Mouse (Mus musculus) Patski (cell line): ENCODE measurements around the gene Ttll1. TPM values are rescaled to one million over a fixed set of nuclear protein-coding genes. Genes with fewer than 3 reads are reported as not detected.
"Not testable (repeated sequence)": the region's sequence is repeated elsewhere in the genome, so short reads cannot be mapped to it uniquely, and the experiment has no call there.

ENCODE experiments used
- ATAC-seq: fragments of 100-300 bp; one replicate; pipeline ENCODE4 v1.8.0; 2021
- CTCF ChIA-PET: fragments of 350-600 bp; sonication (Branson Sonifier 250); formaldehyde crosslinking; loops from one replicate; lab custom pipeline; 2022; ENCODE audit warnings: inconsistent platforms; lab: Charles Lee
- POLR2A ChIA-PET: fragments of 350-600 bp; sonication (Branson Sonifier 250); formaldehyde crosslinking; loops from one replicate; lab custom pipeline; 2022; ENCODE audit warnings: antibody characterized with exemption, inconsistent platforms; lab: Charles Lee
- DNase-seq: peaks from one replicate; pipeline ENCODE4 v3.0.0-alpha.2; 2011; ENCODE audit warnings: low read depth, low spot score
- H3K27me3 ChIP-seq: fragments of 371-371 bp; one replicate; pipeline ENCODE4 v1.5.1; 2021
- CTCF ChIP-seq: fragments of 100-300 bp; IDR thresholded peaks from one replicate; pipeline ENCODE4 v1.5.1; 2021
- in situ Hi-C: fragments of 300-500 bp; cut with MboI; formaldehyde crosslinking; loops from 3 replicates; pipeline ENCODE4 v1.11.1; 2018; ENCODE audit warnings: low pct_unique_long_range_greater_than_20kb, mixed read lengths
- polyA plus RNA-seq: library from polyadenylated mRNA; unstranded; gene quantifications from one replicate; pipeline ENCODE4 v1.2.3, GENCODE M21; 2021

The Ttll1 gene
- polyA plus RNA-seq, 1 experiment from 2014 or later = 28.2 TPM

GRCm38 (mm10) chr15:83524333-83524729 is 13.6 kb upstream of the Ttll1 start:
- H3K27me3 ChIP-seq = no peaks in the 10 kb centered on the region
- ATAC-seq (no peak), DNase-seq (no peak)
- in situ Hi-C loops = loop anchor here (25.0 kb wide), 1 partner anchor 712 kb away; no protein-coding TSS in a partner anchor
- ChIA-PET CTCF (interaction anchor here (1.3 kb wide), 1 partner anchor 14 kb away, joined by 3 read pairs; no protein-coding TSS in a partner anchor), POLR2A (no interaction called here)
- no peak for TF ChIP-seq CTCF

DNA sequence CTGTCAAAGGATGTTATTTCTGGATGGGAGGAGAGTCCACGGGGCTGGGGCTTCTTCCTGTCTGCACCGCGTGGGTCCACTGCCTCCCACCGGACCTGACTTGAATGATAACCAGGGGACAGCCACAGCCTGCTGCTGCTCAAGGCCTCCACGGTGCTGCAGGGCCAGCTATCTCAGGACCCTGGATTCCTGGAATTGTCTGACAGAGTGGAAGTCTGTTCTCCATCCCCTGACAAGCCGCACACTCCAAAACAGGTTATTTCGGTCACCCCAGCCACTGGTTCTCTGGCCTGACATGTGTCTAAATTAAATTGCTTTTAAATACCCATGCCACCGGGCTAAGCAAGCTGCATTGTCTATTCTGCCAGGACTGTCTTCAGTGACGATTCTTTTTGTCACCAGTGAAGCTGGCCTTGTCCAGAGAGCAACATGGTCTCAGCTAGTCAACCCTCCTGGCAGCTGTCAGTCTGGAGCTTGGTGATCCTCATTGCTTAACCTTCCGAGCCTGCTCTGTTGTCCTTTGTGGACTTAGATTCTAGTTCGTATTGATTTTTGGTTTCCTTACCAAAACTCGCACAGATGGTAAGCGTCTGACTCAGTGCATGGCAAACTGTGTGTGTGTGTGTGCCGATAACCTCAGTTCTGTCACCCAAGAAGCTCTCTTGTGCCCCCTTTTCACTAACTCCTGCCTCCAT is 13.1 kb upstream of the Ttll1 start:
- ChIA-PET POLR2A (no interaction called here), CTCF (interaction anchor here (1.3 kb wide), 1 partner anchor 14 kb away, joined by 3 read pairs; no protein-coding TSS in a partner anchor)
- in situ Hi-C loops = loop anchor here (25.0 kb wide), 1 partner anchor 711 kb away; no protein-coding TSS in a partner anchor
- no peaks in the 10 kb centered on the region for H3K27me3 ChIP-seq
- DNase-seq = no peak
- TF ChIP-seq CTCF = no peak
- no peak for ATAC-seq

DNA sequence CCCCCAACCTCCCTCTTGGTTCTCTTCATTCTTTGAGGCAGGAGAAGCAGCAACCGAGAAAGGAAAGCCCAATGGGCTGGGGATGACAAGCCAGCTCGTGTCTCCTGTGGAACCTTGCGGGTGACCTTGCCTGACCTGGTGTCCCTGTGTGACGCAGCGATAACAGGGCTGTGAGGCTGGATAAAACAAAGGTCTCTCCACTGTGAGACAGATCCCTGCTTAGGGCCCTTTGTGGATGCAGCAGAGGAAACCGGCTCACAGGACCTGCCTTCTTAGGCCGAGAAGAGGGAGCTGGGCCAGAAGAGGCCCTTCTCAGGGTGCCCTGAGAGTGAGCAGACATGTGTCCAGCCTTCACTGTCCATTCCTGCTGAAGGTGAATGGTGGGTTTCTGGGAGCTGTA is 12.5 kb upstream of the Ttll1 start:
- H3K27me3 ChIP-seq = no peaks in the 10 kb centered on the region
- DNase-seq = no peak
- no peak for ATAC-seq
- POLR2A ChIA-PET = no interaction called here
- TF ChIP-seq CTCF = no peak
- CTCF ChIA-PET = interaction anchor here (1.3 kb wide), 1 partner anchor 13 kb away, joined by 3 read pairs; no protein-coding TSS in a partner anchor
- in situ Hi-C loops = loop anchor here (25.0 kb wide), 1 partner anchor 711 kb away; no protein-coding TSS in a partner anchor

DNA sequence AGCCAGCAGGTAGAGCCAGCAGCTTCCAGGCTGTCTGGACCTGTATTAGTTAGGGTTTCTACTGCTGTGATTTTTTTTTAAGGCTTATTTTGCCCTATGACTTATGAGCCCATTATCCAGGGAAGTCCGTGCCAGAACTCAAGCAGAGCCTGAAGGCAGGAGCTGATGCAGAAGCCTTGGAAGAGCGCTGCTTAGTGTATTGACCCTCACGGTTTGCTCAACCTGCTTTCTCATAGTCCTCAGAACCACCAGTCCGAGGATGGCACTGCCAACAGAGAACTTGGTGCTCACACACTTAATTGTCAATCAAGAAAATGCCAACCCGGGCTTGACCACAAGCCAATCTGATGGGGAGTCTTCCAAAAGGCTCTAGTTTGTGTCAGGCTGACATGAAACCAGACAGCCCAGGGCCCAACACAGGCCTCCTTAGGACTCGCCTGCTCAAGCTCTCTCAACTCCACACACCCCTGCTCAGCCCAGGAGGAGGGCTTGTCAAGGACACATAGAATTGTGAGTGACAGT is 10.2 kb upstream of the Ttll1 start:
- no peak for ATAC-seq
- TF ChIP-seq CTCF = no peak
- POLR2A ChIA-PET = no interaction called here
- in situ Hi-C loops = loop anchor here (25.0 kb wide), 1 partner anchor 709 kb away; no protein-coding TSS in a partner anchor
- no peaks in the 10 kb centered on the region for H3K27me3 ChIP-seq
- no peak for DNase-seq
- CTCF ChIA-PET = no interaction called here

DNA sequence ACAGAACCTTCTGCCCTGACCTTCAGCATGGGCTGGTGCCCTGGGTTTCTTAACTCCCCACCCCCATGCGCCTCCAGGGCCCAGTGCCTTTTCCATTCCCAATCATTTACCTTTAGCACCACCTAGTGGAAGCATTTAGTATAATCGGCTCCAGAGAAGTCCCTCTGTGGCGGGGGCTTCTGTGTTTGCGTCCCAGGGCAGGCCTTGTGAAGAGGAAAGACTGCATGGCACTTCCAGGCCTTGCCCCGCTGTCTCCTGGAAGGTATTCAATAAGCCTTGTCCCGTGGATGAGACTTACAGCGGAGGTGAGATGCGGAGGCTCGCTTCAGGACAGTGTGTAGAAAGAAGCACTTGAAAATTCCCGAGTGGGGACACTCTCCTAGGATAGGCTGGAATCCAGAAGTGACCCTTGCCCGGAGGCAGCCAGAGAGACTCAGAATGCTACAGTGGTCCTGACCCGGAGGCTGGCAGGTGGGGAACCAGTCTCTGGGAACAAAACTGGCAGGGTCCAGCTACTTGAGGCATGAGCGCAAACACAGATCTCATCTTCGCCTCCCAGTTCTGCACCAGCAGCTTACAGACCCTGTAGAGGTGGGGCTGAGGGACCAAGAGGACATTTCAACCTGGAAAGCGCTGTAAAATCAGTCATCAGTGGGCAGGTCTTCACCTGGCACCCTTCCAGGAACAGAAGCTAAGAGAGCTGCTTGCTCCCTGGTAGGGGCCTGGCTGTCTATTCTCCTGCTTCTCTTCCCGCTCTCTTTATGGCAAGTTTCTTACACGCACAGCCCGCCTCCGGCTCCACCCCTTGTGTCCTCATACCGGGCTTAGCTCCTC is 7.7 kb upstream of the Ttll1 start:
- peak; percentile 87 for ATAC-seq
- CTCF ChIA-PET = interaction anchor here (0.8 to 2.2 kb wide), 9 partner anchors 10 to 313 kb away, joined by 3 to 8 read pairs (median 3); no protein-coding TSS in a partner anchor
- DNase-seq = no peak
- in situ Hi-C loops = loop anchor here (5.0 to 25.0 kb wide), 2 partner anchors 306 to 706 kb away; no protein-coding TSS in a partner anchor
- H3K27me3 ChIP-seq = no peaks in the 10 kb centered on the region
- POLR2A ChIA-PET = interaction anchor here (1.5 kb wide), 1 partner anchor 16 kb away, joined by 5 read pairs; no protein-coding TSS in a partner anchor
- TF ChIP-seq CTCF = peak; percentile 92

DNA sequence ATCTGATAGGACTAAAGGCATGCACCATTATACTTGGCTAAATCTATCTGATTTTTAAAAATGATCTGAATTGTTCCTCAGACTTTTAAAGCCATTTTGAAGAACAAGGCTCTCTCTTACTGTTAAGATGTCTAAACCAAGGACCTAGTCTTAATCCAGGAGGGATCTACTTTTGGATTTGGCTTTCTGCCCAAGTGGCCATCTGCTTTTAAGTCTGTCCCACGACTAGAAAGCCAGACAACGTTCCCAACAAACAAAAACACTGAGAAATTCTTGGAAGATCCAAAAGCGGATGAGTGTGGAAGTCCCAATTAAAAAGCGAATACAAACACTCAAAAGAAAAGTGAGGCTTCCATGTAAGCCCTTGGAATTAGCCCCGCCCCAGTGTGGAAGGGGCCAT is 4.3 kb upstream of the Ttll1 start:
- DNase-seq = no peak
- H3K27me3 ChIP-seq = no peaks in the 10 kb centered on the region
- ChIA-PET CTCF (no interaction called here), POLR2A (no interaction called here)
- TF ChIP-seq CTCF = no peak
- no peak for ATAC-seq
- in situ Hi-C loops = loop anchor here (5.0 to 25.0 kb wide), 2 partner anchors 303 to 703 kb away; no protein-coding TSS in a partner anchor

DNA sequence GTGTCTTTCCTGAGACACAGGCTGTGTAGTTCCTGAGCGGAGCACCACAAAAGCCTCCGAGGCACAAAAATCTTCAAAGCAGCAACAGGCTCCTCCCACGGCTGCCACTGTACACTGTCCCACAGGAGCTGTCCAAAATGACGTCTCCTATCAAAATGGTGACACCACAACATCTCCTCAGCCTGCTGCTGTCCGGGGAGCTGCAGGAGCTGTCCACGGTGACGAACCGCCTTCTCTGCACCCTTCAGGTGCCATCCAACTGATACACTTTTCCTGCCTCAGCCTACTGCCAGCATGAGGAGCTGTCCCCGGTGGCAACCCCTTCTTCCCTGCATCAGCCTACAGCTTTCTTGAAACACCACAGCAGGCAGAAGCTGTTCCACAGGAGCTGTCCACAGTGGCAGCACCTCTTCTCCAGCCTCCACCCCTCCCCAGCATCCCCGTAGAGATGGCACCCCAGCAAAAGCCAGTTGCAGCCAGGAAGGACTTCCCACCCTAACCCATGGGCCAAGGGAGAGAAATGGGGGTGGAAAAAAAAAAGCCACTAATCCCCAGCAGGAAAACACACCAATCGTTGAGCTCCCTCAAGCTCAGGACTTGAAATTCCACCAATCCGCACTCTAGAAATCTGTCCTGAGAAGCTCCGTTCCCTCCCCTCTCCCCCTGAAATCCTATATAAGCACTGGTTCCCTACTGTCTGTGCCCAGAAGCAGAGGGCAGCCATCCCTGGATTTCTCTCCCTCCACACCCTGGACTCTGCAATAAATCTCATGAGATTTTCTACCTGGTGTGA is 2.0 kb upstream of the Ttll1 start:
- ATAC-seq = no peak
- TF ChIP-seq CTCF = no peak
- in situ Hi-C loops = loop anchor here (25.0 kb wide), 1 partner anchor 700 kb away; no protein-coding TSS in a partner anchor
- no peaks in the 10 kb centered on the region for H3K27me3 ChIP-seq
- DNase-seq = no peak
- ChIA-PET POLR2A (interaction anchor here (0.7 kb wide), 1 partner anchor 1710 kb away, joined by 3 read pairs; no protein-coding TSS in a partner anchor), CTCF (no interaction called here)

DNA sequence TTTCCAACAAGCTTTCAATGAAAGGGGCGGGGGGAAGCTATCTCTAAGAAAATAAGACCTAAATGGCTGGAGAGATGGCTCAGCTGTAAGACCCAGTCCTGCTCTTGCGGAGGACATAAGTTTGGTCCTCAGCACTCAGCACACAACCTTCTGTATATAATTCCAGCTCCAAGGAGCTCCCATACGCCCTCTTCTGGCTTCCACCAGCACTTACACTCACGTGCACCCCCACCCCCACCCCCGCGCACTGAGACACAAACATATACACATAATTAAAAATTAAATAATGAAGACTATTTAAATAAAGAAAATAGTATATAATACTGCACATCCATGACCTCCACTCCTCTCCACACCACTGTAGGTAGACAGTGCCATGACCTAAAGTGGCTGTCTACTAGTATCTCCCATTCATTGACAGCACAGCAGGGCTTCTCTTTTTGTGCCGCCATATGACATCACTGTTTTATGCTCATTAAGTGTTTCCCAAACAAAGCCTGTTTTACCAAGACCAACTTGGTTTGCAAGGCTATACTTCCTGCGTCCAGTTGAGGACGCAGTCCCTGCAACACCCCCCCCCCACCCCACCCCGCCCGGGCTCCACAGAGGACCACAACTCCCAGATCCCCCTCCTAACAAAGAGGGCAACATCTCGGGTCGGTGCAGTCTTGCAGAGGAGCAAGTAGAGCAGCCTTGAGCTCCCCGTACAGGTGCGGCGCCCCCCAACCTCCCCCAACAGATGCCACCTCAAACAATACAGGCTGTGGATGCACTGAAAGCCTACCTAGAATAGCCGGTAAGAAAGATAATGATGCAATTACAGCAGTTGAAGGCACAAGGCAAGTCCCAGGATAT is 516 bp downstream of the Ttll1 start:
- in situ Hi-C loops = loop anchor here (25.0 kb wide), 1 partner anchor 698 kb away; no protein-coding TSS in a partner anchor
- ChIA-PET POLR2A (interaction anchor here (0.5 to 0.8 kb wide), 3 partner anchors 10 to 370 kb away, joined by 3 to 4 read pairs (median 3); no protein-coding TSS in a partner anchor), CTCF (interaction anchor here (0.8 to 1.3 kb wide), 3 partner anchors 14 to 101 kb away, joined by 3 to 4 read pairs (median 3); no protein-coding TSS in a partner anchor)
- no peak for TF ChIP-seq CTCF
- ATAC-seq (peak; percentile 30), DNase-seq (no peak)
- no peaks in the 10 kb centered on the region for H3K27me3 ChIP-seq

GRCm38 (mm10) chr15:83501483-83501882 is 9.2 kb downstream of the Ttll1 start:
- CTCF ChIA-PET = interaction anchor here (1.5 to 1.9 kb wide), 3 partner anchors 17 to 94 kb away, joined by 3 to 10 read pairs (median 8); no protein-coding TSS in a partner anchor
- in situ Hi-C loops = loop anchor here (25.0 kb wide), 1 partner anchor 689 kb away; no protein-coding TSS in a partner anchor
- not testable (repeated sequence) for ATAC-seq

More at GRCm38 (mm10) chr15:83501483-83501882, 9.2 kb downstream of the Ttll1 start:
- POLR2A ChIA-PET, DNase-seq, H3K27me3 ChIP-seq: not testable (repeated sequence)
